Mouse (Mus musculus) urinary bladder, adult 18-20 months (tissue): ENCODE measurements around the gene Aldoart1.

Source experiments
- DNase-seq, 2 experiments: peaks; one replicate each; pipeline ENCODE4 v3.0.0; 2022; ENCODE audit warnings: low spot score in 2 of 2, mixed read lengths in 2 of 2

The Aldoart1 gene

GRCm38 (mm10) chr4:72852534-72852933, at the start of gene Aldoart1:
Gene Aldoart1 (minus strand): TSS chr4:72852634.
- no peak for DNase-seq

- DNase-seq = no peak
Observed at GRCm38 (mm10) chr4:72901566-72901965, 49.1 kb upstream of the Aldoart1 start.

- no peak for DNase-seq
Observed at GRCm38 (mm10) chr4:72865371-72866075, 13.1 kb upstream of the Aldoart1 start.

- no peak for DNase-seq
Observed at GRCm38 (mm10) chr4:72844276-72844675, 8.2 kb downstream of the Aldoart1 start.

GRCm38 (mm10) chr4:72843025-72843424, 9.4 kb downstream of the Aldoart1 start:
- DNase-seq = no peak

GRCm38 (mm10) chr4:72836430-72836829, 16.0 kb downstream of the Aldoart1 start:
- no peak for DNase-seq

- no peak for DNase-seq
Observed at GRCm38 (mm10) chr4:72835400-72835799, 17.0 kb downstream of the Aldoart1 start.

- no peak for DNase-seq
Observed at GRCm38 (mm10) chr4:72800816-72801215, 51.6 kb downstream of the Aldoart1 start.
